Mouse (Mus musculus): ENCODE results near the gene Celf2. TPM values are rescaled to one million over a fixed set of nuclear protein-coding genes. Genes with fewer than 3 reads are reported as not detected.
"Not testable (repeated sequence)": the region's sequence is repeated elsewhere in the genome, so short reads cannot be mapped to it uniquely, and the experiment has no call there.

Gene Celf2
- polyA plus RNA-seq, 1 experiment from 2014 or later: 59.8 TPM

DNA sequence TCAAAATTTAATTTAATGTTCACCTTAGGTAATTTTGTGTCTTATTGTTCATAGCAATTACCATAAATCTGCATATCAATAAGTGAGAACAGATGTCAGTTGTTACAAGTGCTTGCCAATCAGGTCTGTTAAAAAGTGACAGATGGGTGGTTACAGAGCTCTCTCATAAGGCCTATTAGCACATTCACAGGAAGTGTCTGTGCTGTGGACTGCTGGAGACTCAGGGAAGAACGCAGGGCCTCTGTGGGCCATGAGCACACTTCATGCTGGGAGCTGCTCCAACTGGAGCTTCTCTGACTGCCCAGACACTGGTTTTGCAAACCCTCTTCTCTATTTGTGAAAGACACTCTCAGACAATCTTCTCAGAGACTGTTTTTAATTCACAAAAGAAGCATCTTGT lies 914.6 kb downstream of the Celf2 start:
- no peak for ATAC-seq (ENCODE audit: insufficient number of reproducible peaks, insufficient read depth, low FRiP score, low read depth)
- Histone ChIP-seq H3K27me3 (ENCODE audit: control insufficient read depth, insufficient read depth, low read length) (no peaks in the 10 kb centered on the region), H3K36me3 (ENCODE audit: control insufficient read depth, insufficient read depth, low read length) (no peaks in the 10 kb centered on the region; the same call in 1 of the 2 replicates), H3K9ac (replicated peaks; ENCODE audit: low read depth, low read length) (no peak overlapping the region), H3K4me3 (ENCODE audit: low read depth, low read length) (no peak overlapping the region), H3K4me2 (replicated peaks; ENCODE audit: low read depth, low read length) (no peak overlapping the region), H3K9me3 (ENCODE audit: control insufficient read depth, low read depth, low read length) (no peaks in the 10 kb centered on the region), H3K4me1 (ENCODE audit: control insufficient read depth, insufficient read depth, low read length) (no peaks in the 10 kb centered on the region), H3K27ac (ENCODE audit: low read length) (no peak overlapping the region)
- WGBS: 44% methylated on average over 1 of the region's 1 CpGs

DNA sequence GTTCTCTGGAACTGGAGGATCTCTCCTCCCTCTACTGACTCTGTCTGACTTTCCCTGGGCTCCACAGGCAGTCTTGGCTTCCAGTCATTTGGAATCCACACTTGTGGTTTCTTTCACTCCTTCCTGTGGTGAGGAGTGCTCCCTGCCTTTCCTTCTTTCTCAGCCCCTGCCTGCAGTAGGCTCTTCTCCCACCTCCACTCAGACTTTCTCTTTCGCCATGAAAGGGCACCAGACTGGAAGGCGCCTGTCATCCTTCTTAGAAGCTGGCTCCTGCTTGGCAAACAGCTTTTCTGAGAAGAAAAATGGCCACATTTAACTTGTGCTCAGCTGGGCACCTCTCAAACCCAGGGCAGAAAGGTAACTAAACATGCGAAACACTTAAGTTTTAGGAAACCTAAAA lies 915.2 kb downstream of the Celf2 start:
- no peak overlapping the region for H3K27ac ChIP-seq (ENCODE audit: low read length)
- 69% methylated on average over 3 of the region's 3 CpGs for WGBS
- ATAC-seq (ENCODE audit: insufficient number of reproducible peaks, insufficient read depth, low FRiP score, low read depth): no peak

DNA sequence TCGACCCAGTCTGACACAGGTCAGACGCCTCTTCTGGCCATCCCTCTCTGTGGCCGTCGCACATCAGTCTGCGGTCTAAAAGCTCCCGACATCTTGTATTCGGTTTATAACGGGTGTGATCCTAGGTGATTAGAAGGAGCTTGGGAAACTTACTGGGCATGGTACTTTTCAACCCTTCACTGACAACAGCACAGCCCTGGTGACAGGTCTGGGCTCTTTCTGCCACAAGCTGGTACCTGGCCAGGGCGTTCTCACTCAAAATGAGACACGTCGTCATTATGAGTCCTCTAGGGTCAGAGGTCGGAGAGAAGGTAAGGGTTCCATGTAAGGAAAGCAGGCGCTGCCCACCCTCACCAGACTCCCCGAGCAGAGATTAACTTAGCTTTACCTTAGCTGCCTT lies 915.6 kb downstream of the Celf2 start:
- H3K9me3 ChIP-seq (ENCODE audit: control insufficient read depth, low read depth, low read length): no peaks in the 10 kb centered on the region
- H3K9ac ChIP-seq (replicated peaks; ENCODE audit: low read depth, low read length): no peak overlapping the region
- H3K4me2 ChIP-seq (replicated peaks; ENCODE audit: low read depth, low read length): no peak overlapping the region
- no peak for ATAC-seq (ENCODE audit: insufficient number of reproducible peaks, insufficient read depth, low FRiP score, low read depth)
- no peak overlapping the region for H3K27ac ChIP-seq (ENCODE audit: low read length)
- H3K27me3 ChIP-seq (ENCODE audit: control insufficient read depth, insufficient read depth, low read length): no peaks in the 10 kb centered on the region
- no peaks in the 10 kb centered on the region for H3K4me1 ChIP-seq (ENCODE audit: control insufficient read depth, insufficient read depth, low read length)
- H3K36me3 ChIP-seq (ENCODE audit: control insufficient read depth, insufficient read depth, low read length): no peaks in the 10 kb centered on the region; the same call in 1 of the 2 replicates
- WGBS: 71% methylated on average over 14 of the region's 14 CpGs
- H3K4me3 ChIP-seq (ENCODE audit: low read depth, low read length): no peak overlapping the region

More for the DNA sequence above, 915.2 kb downstream of the Celf2 start:
- Histone ChIP-seq H3K4me1 (ENCODE audit: control insufficient read depth, insufficient read depth, low read length) (no peaks in the 10 kb centered on the region), H3K9me3 (ENCODE audit: control insufficient read depth, low read depth, low read length) (no peaks in the 10 kb centered on the region), H3K9ac (replicated peaks; ENCODE audit: low read depth, low read length) (no peak overlapping the region), H3K27me3 (ENCODE audit: control insufficient read depth, insufficient read depth, low read length) (no peaks in the 10 kb centered on the region), H3K4me2 (replicated peaks; ENCODE audit: low read depth, low read length) (no peak overlapping the region), H3K4me3 (ENCODE audit: low read depth, low read length) (no peak overlapping the region), H3K36me3 (ENCODE audit: control insufficient read depth, insufficient read depth, low read length) (no peaks in the 10 kb centered on the region; the same call in 1 of the 2 replicates)

DNA sequence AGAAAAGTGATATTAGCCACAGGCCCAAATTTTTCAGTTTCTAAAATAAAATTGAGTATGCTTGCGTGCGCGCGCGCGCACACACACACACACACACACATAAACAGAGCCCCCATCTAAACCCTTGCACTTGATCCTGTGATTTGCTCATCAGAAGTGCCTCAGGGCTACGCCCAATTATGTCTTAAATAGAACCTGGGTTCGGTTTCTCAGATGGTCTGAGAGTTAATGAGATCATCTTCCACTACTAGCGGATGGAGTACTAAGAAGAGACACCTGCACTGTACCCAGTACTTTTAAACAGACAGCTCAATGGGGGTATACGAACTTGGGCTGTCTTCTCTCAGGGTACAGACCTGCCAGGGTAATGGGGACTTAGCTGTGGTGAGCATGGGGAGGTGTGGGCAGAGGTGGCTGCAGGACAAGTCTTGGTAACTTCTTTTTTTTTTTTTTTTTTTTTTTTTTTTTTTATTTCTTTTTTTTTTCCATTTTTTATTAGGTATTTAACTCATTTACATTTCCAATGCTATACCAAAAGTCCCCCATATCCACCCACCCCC lies 923.2 kb downstream of the Celf2 start:
- Histone ChIP-seq H3K27ac (ENCODE audit: low read length) (no peak overlapping the region), H3K9me3 (ENCODE audit: control insufficient read depth, low read depth, low read length) (no peaks in the 10 kb centered on the region), H3K36me3 (ENCODE audit: control insufficient read depth, insufficient read depth, low read length) (no peaks in the 10 kb centered on the region), H3K4me2 (replicated peaks; ENCODE audit: low read depth, low read length) (no peak overlapping the region), H3K4me3 (ENCODE audit: low read depth, low read length) (no peak overlapping the region), H3K4me1 (ENCODE audit: control insufficient read depth, insufficient read depth, low read length) (no peaks in the 10 kb centered on the region), H3K9ac (replicated peaks; ENCODE audit: low read depth, low read length) (no peak overlapping the region), H3K27me3 (ENCODE audit: control insufficient read depth, insufficient read depth, low read length) (no peaks in the 10 kb centered on the region)
- no peak for ATAC-seq (ENCODE audit: insufficient number of reproducible peaks, insufficient read depth, low FRiP score, low read depth)
- 94% methylated on average over 10 of the region's 10 CpGs for WGBS

DNA sequence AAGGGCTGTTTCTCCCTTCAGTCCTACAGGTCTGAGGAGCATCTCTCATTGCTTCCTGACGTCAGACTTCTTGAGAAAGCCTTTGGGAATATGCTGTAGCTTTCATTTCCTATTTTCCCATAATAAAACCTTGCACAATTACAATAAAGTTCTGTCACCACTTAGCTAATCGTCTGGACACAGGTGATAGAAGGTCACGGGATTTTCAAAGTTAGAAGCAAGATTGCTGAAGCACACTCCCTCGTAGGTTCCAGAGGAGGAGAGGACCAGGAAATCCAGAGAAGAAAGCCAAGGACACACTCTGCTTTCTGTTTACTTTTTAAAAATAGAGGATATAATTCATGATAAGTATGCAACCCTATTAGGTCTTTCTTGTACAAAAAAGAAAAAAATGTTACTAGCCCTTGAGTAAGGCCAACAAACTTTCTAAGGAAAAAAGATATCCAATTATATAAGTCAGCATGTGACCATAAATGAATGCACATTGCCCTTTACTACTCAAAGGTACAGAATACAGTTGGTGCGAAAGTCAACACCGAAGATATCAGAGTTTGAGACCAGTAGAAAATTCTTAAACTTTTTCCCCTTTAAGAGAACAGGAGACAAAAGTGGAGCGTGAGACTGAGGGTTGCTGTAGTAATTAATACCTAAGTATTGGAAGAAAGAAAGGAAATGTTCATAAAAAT lies 924.2 kb downstream of the Celf2 start:
- ATAC-seq (ENCODE audit: insufficient number of reproducible peaks, insufficient read depth, low FRiP score, low read depth): no peak
- H3K4me3 ChIP-seq (ENCODE audit: low read depth, low read length): no peak overlapping the region
- 84% methylated on average over 7 of the region's 7 CpGs for WGBS

DNA sequence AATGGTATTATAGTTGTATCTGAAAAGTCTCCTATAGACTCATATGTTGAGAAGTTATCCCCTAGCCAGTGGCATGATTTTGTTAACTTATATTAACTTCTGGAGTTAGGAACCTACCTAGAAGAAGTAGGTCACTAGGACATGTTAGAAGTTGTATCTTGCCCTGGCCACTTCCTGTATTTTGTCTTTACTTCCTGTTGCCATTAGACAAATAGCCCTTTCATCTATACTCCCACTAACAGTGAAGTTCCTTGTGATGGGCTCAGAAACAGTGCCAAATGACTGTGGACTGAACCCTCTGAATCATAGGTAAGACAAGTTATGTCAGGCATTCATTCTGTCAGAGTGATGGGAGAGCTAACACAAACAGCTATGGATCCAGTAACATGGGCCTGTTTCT lies 926.7 kb downstream of the Celf2 start:
- H3K4me3 ChIP-seq (ENCODE audit: low read depth, low read length): no peak overlapping the region

More for the DNA sequence above, 924.2 kb downstream of the Celf2 start:
- no peaks in the 10 kb centered on the region for H3K36me3 ChIP-seq (ENCODE audit: control insufficient read depth, insufficient read depth, low read length)
- no peak overlapping the region for H3K9ac ChIP-seq (replicated peaks; ENCODE audit: low read depth, low read length)
- no peak overlapping the region for H3K27ac ChIP-seq (ENCODE audit: low read length)
- no peak overlapping the region for H3K4me2 ChIP-seq (replicated peaks; ENCODE audit: low read depth, low read length)
- H3K27me3 ChIP-seq (ENCODE audit: control insufficient read depth, insufficient read depth, low read length): no peaks in the 10 kb centered on the region
- H3K9me3 ChIP-seq (ENCODE audit: control insufficient read depth, low read depth, low read length): no peaks in the 10 kb centered on the region
- H3K4me1 ChIP-seq (ENCODE audit: control insufficient read depth, insufficient read depth, low read length): no peaks in the 10 kb centered on the region

DNA sequence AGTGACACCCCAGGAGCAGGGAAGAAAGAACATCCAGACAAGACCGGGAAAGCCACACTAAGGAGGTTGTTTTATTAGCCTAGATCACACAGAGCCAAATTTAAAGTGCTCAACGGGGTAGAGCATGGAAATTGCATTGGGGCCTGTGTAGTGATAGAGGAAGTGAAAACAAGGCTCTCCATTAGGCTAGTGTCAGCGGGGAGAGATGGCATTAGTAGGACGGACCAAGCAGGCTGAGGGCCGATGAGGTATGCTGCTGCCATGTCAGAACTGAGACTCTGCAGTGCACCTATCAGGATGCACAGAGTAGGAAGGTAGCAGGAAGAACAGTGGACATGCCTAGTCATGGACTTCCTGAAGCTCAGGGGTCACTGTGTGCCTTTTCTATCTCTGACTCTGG lies 929.3 kb downstream of the Celf2 start:
- no peaks in the 10 kb centered on the region for H3K4me1 ChIP-seq (ENCODE audit: control insufficient read depth, insufficient read depth, low read length)
- WGBS: 70% methylated on average over 5 of the region's 5 CpGs
- H3K36me3 ChIP-seq (ENCODE audit: control insufficient read depth, insufficient read depth, low read length): no peaks in the 10 kb centered on the region
- H3K9ac ChIP-seq (replicated peaks; ENCODE audit: low read depth, low read length): no peak overlapping the region
- no peaks in the 10 kb centered on the region for H3K27me3 ChIP-seq (ENCODE audit: control insufficient read depth, insufficient read depth, low read length)
- H3K27ac ChIP-seq (ENCODE audit: low read length): no peak overlapping the region
- no peak overlapping the region for H3K4me3 ChIP-seq (ENCODE audit: low read depth, low read length)
- H3K9me3 ChIP-seq (ENCODE audit: control insufficient read depth, low read depth, low read length): no peaks in the 10 kb centered on the region
- no peak for ATAC-seq (ENCODE audit: insufficient number of reproducible peaks, insufficient read depth, low FRiP score, low read depth)
- no peak overlapping the region for H3K4me2 ChIP-seq (replicated peaks; ENCODE audit: low read depth, low read length)

More for the DNA sequence above, 926.7 kb downstream of the Celf2 start:
- no peak overlapping the region for H3K9ac ChIP-seq (replicated peaks; ENCODE audit: low read depth, low read length)
- H3K27ac ChIP-seq (ENCODE audit: low read length): no peak overlapping the region
- H3K9me3 ChIP-seq (ENCODE audit: control insufficient read depth, low read depth, low read length): no peaks in the 10 kb centered on the region
- ATAC-seq (ENCODE audit: insufficient number of reproducible peaks, insufficient read depth, low FRiP score, low read depth): no peak
- no peak overlapping the region for H3K4me2 ChIP-seq (replicated peaks; ENCODE audit: low read depth, low read length)
- H3K36me3 ChIP-seq (ENCODE audit: control insufficient read depth, insufficient read depth, low read length): no peaks in the 10 kb centered on the region
- no peaks in the 10 kb centered on the region for H3K4me1 ChIP-seq (ENCODE audit: control insufficient read depth, insufficient read depth, low read length)
- no peaks in the 10 kb centered on the region for H3K27me3 ChIP-seq (ENCODE audit: control insufficient read depth, insufficient read depth, low read length)

DNA sequence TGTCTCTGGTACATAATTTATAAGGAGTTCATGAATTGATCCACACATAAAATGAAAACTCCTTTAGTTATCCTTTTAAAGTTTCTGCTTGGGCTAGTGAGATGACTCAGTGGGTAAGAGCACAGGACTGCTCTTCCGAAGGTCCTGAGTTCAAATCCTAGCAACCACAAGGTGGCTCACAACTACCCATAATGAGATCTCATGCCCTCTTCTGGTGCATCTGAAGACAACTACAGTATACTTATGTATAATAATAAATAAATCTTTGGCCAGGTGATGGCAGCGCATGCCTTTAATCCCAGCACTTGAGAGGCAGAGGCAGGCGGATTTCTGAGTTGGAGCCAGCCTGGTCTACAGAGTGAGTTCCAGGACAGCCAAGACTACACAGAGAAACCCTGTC lies 934.0 kb downstream of the Celf2 start:
- not testable (repeated sequence) for H3K27me3 ChIP-seq (ENCODE audit: control insufficient read depth, insufficient read depth, low read length); ATAC-seq (ENCODE audit: insufficient number of reproducible peaks, insufficient read depth, low FRiP score, low read depth); H3K9me3 ChIP-seq (ENCODE audit: control insufficient read depth, low read depth, low read length); H3K4me2 ChIP-seq (replicated peaks; ENCODE audit: low read depth, low read length); H3K27ac ChIP-seq (ENCODE audit: low read length); H3K4me1 ChIP-seq (ENCODE audit: control insufficient read depth, insufficient read depth, low read length); H3K36me3 ChIP-seq (ENCODE audit: control insufficient read depth, insufficient read depth, low read length); H3K9ac ChIP-seq (replicated peaks; ENCODE audit: low read depth, low read length); H3K4me3 ChIP-seq (ENCODE audit: low read depth, low read length)
- 96% methylated on average over 3 of the region's 3 CpGs for WGBS

DNA sequence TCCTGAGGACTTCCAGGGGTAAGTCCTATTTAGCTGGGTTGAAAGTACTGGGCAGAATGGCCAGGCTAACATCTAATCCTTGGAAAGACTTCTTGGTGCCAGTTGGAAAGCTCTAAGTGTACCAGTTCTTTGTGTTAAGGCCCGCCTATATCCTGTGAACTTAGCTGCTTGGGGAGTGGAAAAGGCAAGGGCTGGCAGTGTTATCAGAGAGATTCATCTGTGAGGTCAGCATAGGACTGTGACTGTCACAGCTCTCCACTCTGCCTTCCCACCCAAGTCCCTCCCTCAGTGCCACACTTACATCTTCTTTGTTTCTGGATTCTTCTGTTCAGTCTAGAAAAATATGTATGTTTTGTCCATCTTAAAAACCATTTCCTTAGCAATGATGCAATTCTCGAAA lies 935.7 kb downstream of the Celf2 start:
- ATAC-seq (ENCODE audit: insufficient number of reproducible peaks, insufficient read depth, low FRiP score, low read depth): no peak
- H3K27ac ChIP-seq (ENCODE audit: low read length): no peak overlapping the region
- WGBS: 86% methylated on average over 2 of the region's 2 CpGs
- H3K36me3 ChIP-seq (ENCODE audit: control insufficient read depth, insufficient read depth, low read length): no peaks in the 10 kb centered on the region
- no peaks in the 10 kb centered on the region for H3K27me3 ChIP-seq (ENCODE audit: control insufficient read depth, insufficient read depth, low read length)
- H3K4me3 ChIP-seq (ENCODE audit: low read depth, low read length): no peak overlapping the region
- H3K4me2 ChIP-seq (replicated peaks; ENCODE audit: low read depth, low read length): no peak overlapping the region
- no peaks in the 10 kb centered on the region for H3K4me1 ChIP-seq (ENCODE audit: control insufficient read depth, insufficient read depth, low read length)
- no peak overlapping the region for H3K9ac ChIP-seq (replicated peaks; ENCODE audit: low read depth, low read length)
- H3K9me3 ChIP-seq (ENCODE audit: control insufficient read depth, low read depth, low read length): no peaks in the 10 kb centered on the region
